Mouse (Mus musculus) cerebellum, adult 2 months (tissue): ENCODE measurements around the gene Spop.

Experiments
- CTCF ChIP-seq: fragments of 200-500 bp; IDR thresholded peaks from 2 replicates; pipeline ENCODE4 v1.5.1; 2011; ENCODE audit warnings: low read depth, mild to moderate bottlenecking, control low read depth, low read length, moderate library complexity, borderline replicate concordance; ENCODE audit not compliant: insufficient read depth
- POLR2A ChIP-seq: fragments of 200-500 bp; IDR thresholded peaks from 2 replicates; pipeline ENCODE4 v1.6.1; 2011; ENCODE audit warnings: low read length, control low read depth, borderline replicate concordance; ENCODE audit not compliant: insufficient read depth

DNA sequence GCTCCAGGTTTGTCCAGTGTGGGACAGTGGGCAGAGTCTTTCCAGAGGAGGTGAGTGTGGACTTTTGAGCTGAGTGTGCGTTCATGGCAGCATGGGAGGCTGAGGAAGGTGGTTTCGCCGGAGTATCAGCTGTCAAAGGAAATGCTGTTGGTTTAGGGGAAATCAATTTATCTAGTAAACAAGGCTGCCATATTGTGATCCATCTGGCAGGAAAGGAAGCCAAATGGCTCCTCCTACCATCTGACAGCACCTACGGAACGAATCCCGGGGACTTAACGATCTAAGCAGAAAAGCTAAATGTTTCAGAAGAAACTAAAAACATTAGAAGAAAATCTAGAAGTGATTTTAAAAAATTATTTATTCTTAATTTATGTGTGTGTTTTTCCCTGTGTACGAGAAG is 113.4 kb downstream of the Spop start:
- TF ChIP-seq CTCF: no peak
- no peak for TF ChIP-seq POLR2A
